Mouse (Mus musculus): ENCODE measurements around the gene Atraid.

The Atraid gene

GRCm38 (mm10) chr5:31094799-31095691 lies 46.9 kb downstream of the Atraid start:
- peak; percentile 84 for DNase-seq

- no peak for DNase-seq
Measured at GRCm38 (mm10) chr5:31095711-31096480, 47.8 kb downstream of the Atraid start.
